Mouse (Mus musculus) liver, embryonic 14.5 days (tissue): ENCODE measurements around the gene Gatb.

Experiments
- CTCF ChIP-seq: IDR thresholded peaks from 2 replicates; pipeline ENCODE4 v1.5.1; 2016; ENCODE audit warnings: antibody characterized with exemption, low read depth, control low read depth
- EP300 ChIP-seq: IDR thresholded peaks from 2 replicates; pipeline ENCODE4 v1.6.1; 2016; ENCODE audit warnings: antibody characterized with exemption, low read depth

DNA sequence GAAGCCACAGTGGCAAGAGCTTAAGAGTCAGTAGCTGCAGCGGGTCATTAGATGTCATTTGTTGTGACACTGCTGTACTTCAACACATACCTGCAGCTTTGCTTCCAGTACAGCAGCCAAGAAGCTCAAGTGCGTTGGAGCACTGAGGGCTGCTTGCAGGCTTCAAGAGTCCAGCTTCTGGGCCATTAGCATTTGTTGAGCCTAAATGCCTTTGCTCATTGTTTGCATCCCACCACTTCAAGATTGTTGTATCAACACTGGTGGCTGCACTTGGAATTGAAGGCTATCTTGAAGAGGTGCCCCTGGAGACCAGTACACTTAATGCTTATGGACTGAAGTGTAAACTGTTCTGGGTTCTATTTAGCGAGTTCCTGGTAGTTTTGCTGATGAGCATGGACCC is 33.0 kb downstream of the Gatb start:
- TF ChIP-seq EP300 (no peak), CTCF (no peak)
